Mouse (Mus musculus) lung, embryonic 15.5 days (tissue): ENCODE results near the gene Cmss1. TPM values are rescaled to one million over a fixed set of nuclear protein-coding genes. Genes with fewer than 3 reads are reported as not detected.

Source experiments
- ATAC-seq: fragments of 200-750 bp; cut with Nextera tagmentation; 2 replicates; pipeline ENCODE4 v1.8.0; 2017; ENCODE audit warnings: moderate number of reproducible peaks, borderline replicate concordance; ENCODE audit not compliant: low FRiP score, low TSS enrichment; ENCODE audit errors: extremely low read depth
- H3K27ac ChIP-seq: fragments of 300-500 bp; sonication (generic); 2 replicates; pipeline ENCODE4 v1.5.1; 2015; ENCODE audit warnings: moderate library complexity, mild to moderate bottlenecking, inconsistent platforms
- H3K27me3 ChIP-seq: fragments of 300-500 bp; sonication (generic); 2 replicates; pipeline ENCODE4 v1.6.1; 2015; ENCODE audit warnings: inconsistent platforms
- H3K36me3 ChIP-seq: fragments of 300-500 bp; sonication (generic); 2 replicates; pipeline ENCODE4 v1.6.1; 2015; ENCODE audit warnings: inconsistent platforms
- H3K4me1 ChIP-seq: fragments of 300-500 bp; sonication (generic); 2 replicates; pipeline ENCODE4 v1.6.1; 2015; ENCODE audit warnings: inconsistent platforms
- H3K4me2 ChIP-seq: fragments of 300-500 bp; sonication (generic); 2 replicates; pipeline ENCODE4 v1.6.1; 2015; ENCODE audit warnings: inconsistent platforms, mild to moderate bottlenecking, moderate library complexity
- H3K4me3 ChIP-seq: fragments of 300-500 bp; sonication (generic); 2 replicates; pipeline ENCODE4 v1.5.1; 2015; ENCODE audit warnings: mild to moderate bottlenecking, inconsistent platforms
- H3K9ac ChIP-seq: fragments of 300-500 bp; sonication (generic); 2 replicates; pipeline ENCODE4 v1.6.1; 2015; ENCODE audit warnings: inconsistent platforms
- H3K9me3 ChIP-seq: fragments of 300-500 bp; sonication (generic); 2 replicates; pipeline ENCODE4 v1.6.1; 2016; ENCODE audit warnings: inconsistent platforms
- WGBS: fragments of 180-500 bp; shearing (Covaris S2); methylation state at CpG from one replicate; pipeline ENCODE4 v1.1.7; 2015; 5-methylcytosine and 5-hydroxymethylcytosine counted together
- polyA plus RNA-seq: library from polyadenylated mRNA; unstranded; fragments of >200 nt; fragmentation: Nextera tagmentation; extraction: Ambion mirVana; gene quantifications from 2 replicates; pipeline ENCODE4 v1.2.1, GENCODE M21; 2015

The Cmss1 gene
- polyA plus RNA-seq, 1 experiment from 2014 or later, result 55.4 TPM

DNA sequence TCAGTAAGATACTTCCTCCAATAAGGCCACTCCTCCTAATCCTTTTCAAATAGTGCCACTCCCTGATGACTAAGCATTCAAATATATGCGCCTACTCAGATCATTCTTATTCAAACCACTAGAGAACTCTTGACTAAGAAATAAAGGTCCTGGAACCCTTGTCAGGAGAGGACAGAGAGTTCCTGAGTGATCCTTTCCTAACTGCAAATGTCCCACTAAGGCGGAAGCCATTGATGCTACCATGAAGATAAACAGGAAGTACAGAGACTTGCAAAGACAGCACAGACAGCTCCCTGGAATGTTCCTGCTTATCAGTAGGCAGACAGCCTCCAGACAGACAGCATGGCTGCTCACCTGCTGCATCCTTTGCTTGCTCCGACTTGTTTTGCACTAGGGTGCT is 63.4 kb downstream of the Cmss1 start:
- H3K4me1 ChIP-seq, result peaks cover 2% of the 10 kb centered on the region; the same call in 1 of the 2 replicates
- no peak for ATAC-seq

GRCm38 (mm10) chr16:57536511-57536910 is 70.2 kb downstream of the Cmss1 start:
- Histone ChIP-seq H3K27me3 (no peaks in the 10 kb centered on the region), H3K27ac (no peak overlapping the region), H3K4me3 (no peak overlapping the region), H3K4me1 (peaks cover 8% of the 10 kb centered on the region), H3K9ac (no peak overlapping the region), H3K36me3 (no peaks in the 10 kb centered on the region), H3K4me2 (no peak overlapping the region), H3K9me3 (no peaks in the 10 kb centered on the region)
- no peak for ATAC-seq
- 77% methylated on average over 7 of the region's 7 CpGs for WGBS

More for the DNA sequence above, 63.4 kb downstream of the Cmss1 start:
- Histone ChIP-seq H3K9me3 (no peaks in the 10 kb centered on the region), H3K27me3 (no peaks in the 10 kb centered on the region), H3K4me2 (no peak overlapping the region), H3K4me3 (no peak overlapping the region), H3K9ac (no peak overlapping the region), H3K36me3 (no peaks in the 10 kb centered on the region), H3K27ac (no peak overlapping the region)
- WGBS, result 79% methylated on average over 3 of the region's 3 CpGs

- Histone ChIP-seq H3K36me3 (no peaks in the 10 kb centered on the region), H3K4me3 (no peak overlapping the region), H3K4me1 (peaks cover 16% of the 10 kb centered on the region), H3K9me3 (no peaks in the 10 kb centered on the region), H3K4me2 (no peak overlapping the region), H3K9ac (no peak overlapping the region), H3K27ac (no peak overlapping the region), H3K27me3 (no peaks in the 10 kb centered on the region)
- WGBS, result 50% methylated on average over 1 of the region's 1 CpGs
- no peak for ATAC-seq
Measured at GRCm38 (mm10) chr16:57534811-57535210, 71.9 kb downstream of the Cmss1 start.

DNA sequence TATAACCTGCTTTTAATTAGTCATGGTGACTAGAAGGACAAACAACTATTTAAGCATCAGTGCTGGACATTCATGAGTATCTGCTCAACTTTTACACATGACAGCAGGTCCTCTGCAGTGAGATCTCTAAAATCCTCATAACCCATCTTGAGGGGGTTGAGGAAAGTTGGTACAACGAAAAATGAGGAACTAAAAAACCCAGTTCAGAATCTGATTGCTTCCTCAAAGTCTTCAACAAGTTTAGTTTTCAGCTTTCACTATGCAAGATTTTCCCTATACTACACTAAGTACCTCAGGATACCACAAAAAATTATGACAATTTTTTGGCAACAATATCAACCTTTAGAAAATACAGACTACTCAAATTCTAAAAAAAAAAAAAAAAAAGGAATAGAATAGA is 72.3 kb downstream of the Cmss1 start:
- no peaks in the 10 kb centered on the region for H3K36me3 ChIP-seq
- H3K9ac ChIP-seq, result no peak overlapping the region
- no peak overlapping the region for H3K4me2 ChIP-seq
- no peaks in the 10 kb centered on the region for H3K9me3 ChIP-seq
- ATAC-seq, result no peak
- H3K27ac ChIP-seq, result no peak overlapping the region
- no peaks in the 10 kb centered on the region for H3K27me3 ChIP-seq
- WGBS, result 70% methylated on average over 1 of the region's 1 CpGs
- peaks cover 16% of the 10 kb centered on the region for H3K4me1 ChIP-seq
- H3K4me3 ChIP-seq, result no peak overlapping the region

DNA sequence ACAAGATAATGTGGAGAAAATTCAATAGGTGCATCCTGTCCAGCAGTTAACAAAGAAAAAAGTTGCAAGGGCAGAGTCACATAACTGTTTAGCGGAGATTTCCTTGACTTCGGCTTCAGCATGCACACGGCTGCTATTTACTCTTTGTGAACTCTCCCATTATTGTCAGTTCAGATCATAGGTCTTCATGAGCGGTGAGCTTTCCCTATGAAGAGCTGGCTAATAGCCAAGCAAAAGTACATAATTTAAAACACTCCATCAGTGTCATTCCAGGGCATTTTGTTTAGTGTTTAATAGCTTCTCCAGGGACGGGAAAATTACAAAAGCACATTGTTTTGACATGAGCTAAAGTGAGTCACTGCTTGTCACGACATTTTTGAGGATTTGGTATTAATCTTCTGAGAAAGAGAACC is 74.6 kb downstream of the Cmss1 start:
- H3K4me3 ChIP-seq, result no peak overlapping the region
- peak overlapping the region; percentile 45; the same call in 1 of the 2 replicates for H3K27ac ChIP-seq
- no peaks in the 10 kb centered on the region for H3K27me3 ChIP-seq
- ATAC-seq, result no peak
- H3K4me1 ChIP-seq, result peaks cover 16% of the 10 kb centered on the region
- no peaks in the 10 kb centered on the region for H3K9me3 ChIP-seq
- no peak overlapping the region for H3K4me2 ChIP-seq
- H3K36me3 ChIP-seq, result no peaks in the 10 kb centered on the region
- 19% methylated on average over 6 of the region's 6 CpGs for WGBS
- no peak overlapping the region for H3K9ac ChIP-seq

- Histone ChIP-seq H3K4me2 (no peak overlapping the region), H3K9me3 (no peaks in the 10 kb centered on the region), H3K27ac (no peak overlapping the region), H3K27me3 (no peaks in the 10 kb centered on the region), H3K4me1 (peaks cover 16% of the 10 kb centered on the region), H3K36me3 (no peaks in the 10 kb centered on the region), H3K4me3 (no peak overlapping the region), H3K9ac (no peak overlapping the region)
- WGBS, result 63% methylated on average over 4 of the region's 4 CpGs
- no peak for ATAC-seq
Measured at GRCm38 (mm10) chr16:57530547-57530946, 76.1 kb downstream of the Cmss1 start.

DNA sequence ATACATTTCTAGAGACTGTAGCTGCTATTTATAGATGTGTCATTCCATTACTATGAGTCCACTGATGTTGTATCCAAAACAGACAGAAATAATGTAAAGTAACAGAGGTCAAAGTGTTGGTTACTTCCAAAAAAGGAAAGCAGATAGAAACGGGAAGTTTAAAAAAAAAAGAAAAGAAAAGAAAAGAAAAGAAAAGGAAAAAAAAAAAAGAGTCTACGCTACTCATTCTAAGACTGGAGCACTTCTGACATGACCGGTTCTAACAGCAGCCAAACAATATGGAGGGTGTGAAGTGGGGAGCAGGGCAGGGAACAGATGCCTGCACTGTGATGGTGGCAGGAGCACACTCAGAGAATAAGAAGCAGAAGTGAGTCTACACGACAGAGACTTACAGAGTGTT is 78.2 kb downstream of the Cmss1 start:
- Histone ChIP-seq H3K36me3 (no peaks in the 10 kb centered on the region), H3K9ac (no peak overlapping the region), H3K27ac (peak overlapping the region; percentile 50; the same call in 1 of the 2 replicates), H3K9me3 (no peaks in the 10 kb centered on the region), H3K4me3 (no peak overlapping the region), H3K4me2 (no peak overlapping the region), H3K4me1 (peaks cover 16% of the 10 kb centered on the region), H3K27me3 (no peaks in the 10 kb centered on the region)
- 40% methylated on average over 4 of the region's 4 CpGs for WGBS
- no peak for ATAC-seq

- H3K27ac ChIP-seq, result no peak overlapping the region
- no peak for ATAC-seq
- H3K27me3 ChIP-seq, result no peaks in the 10 kb centered on the region
- H3K9me3 ChIP-seq, result no peaks in the 10 kb centered on the region
- H3K4me3 ChIP-seq, result no peak overlapping the region
- H3K9ac ChIP-seq, result no peak overlapping the region
- H3K4me1 ChIP-seq, result peaks cover 8% of the 10 kb centered on the region
- no peaks in the 10 kb centered on the region for H3K36me3 ChIP-seq
- 79% methylated on average over 7 of the region's 7 CpGs for WGBS
- H3K4me2 ChIP-seq, result no peak overlapping the region
Measured at GRCm38 (mm10) chr16:57526893-57527292, 79.8 kb downstream of the Cmss1 start.

- no peak overlapping the region for H3K4me3 ChIP-seq
- no peak overlapping the region for H3K4me2 ChIP-seq
- H3K9me3 ChIP-seq, result no peaks in the 10 kb centered on the region
- H3K4me1 ChIP-seq, result peaks cover under 1% of the 10 kb centered on the region; the same call in 1 of the 2 replicates
- no peaks in the 10 kb centered on the region for H3K36me3 ChIP-seq
- no peak for ATAC-seq
- 57% methylated on average over 4 of the region's 4 CpGs for WGBS
- no peaks in the 10 kb centered on the region for H3K27me3 ChIP-seq
- H3K27ac ChIP-seq, result no peak overlapping the region
- H3K9ac ChIP-seq, result no peak overlapping the region
Measured at GRCm38 (mm10) chr16:57525476-57525875, 81.2 kb downstream of the Cmss1 start.

- no peaks in the 10 kb centered on the region for H3K36me3 ChIP-seq
- no peaks in the 10 kb centered on the region for H3K27me3 ChIP-seq
- WGBS, result 67% methylated on average over 5 of the region's 5 CpGs
- no peaks in the 10 kb centered on the region; the same call in 1 of the 2 replicates for H3K4me1 ChIP-seq
- no peak overlapping the region for H3K4me3 ChIP-seq
- H3K9me3 ChIP-seq, result no peaks in the 10 kb centered on the region
- no peak overlapping the region for H3K4me2 ChIP-seq
- no peak overlapping the region for H3K9ac ChIP-seq
- no peak overlapping the region for H3K27ac ChIP-seq
- no peak for ATAC-seq
Measured at GRCm38 (mm10) chr16:57525046-57525445, 81.6 kb downstream of the Cmss1 start.

GRCm38 (mm10) chr16:57515636-57516035 is 91.0 kb downstream of the Cmss1 start:
- Histone ChIP-seq H3K27ac (no peak overlapping the region), H3K9ac (no peak overlapping the region), H3K4me2 (no peak overlapping the region), H3K4me1 (no peaks in the 10 kb centered on the region), H3K36me3 (no peaks in the 10 kb centered on the region), H3K27me3 (no peaks in the 10 kb centered on the region), H3K4me3 (no peak overlapping the region), H3K9me3 (no peaks in the 10 kb centered on the region)
- no peak for ATAC-seq
- WGBS, result 59% methylated on average over 10 of the region's 10 CpGs

- WGBS, result 65% methylated on average over 4 of the region's 4 CpGs
Measured at GRCm38 (mm10) chr16:57514371-57514770, 92.3 kb downstream of the Cmss1 start.

DNA sequence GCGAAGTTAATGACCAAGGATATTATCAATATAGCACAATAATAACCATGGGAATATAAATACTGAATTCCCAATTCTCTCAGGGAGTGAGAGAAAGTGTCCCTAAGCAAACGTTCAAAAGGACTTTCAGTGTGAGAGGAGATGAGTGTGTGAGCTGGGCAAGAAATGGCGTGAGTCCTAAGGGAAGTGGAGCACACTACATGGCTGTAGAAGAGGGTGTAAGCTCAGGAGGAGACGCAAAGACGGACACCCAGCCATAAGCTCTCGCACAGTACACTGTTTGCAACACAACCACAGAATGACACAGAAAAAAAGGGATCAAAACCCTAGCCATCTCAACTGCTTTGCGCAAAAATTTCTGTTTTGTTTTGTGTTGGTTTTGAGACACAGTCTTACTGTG is 93.1 kb downstream of the Cmss1 start:
- Histone ChIP-seq H3K9me3 (no peaks in the 10 kb centered on the region), H3K27ac (no peak overlapping the region), H3K27me3 (no peaks in the 10 kb centered on the region), H3K4me3 (no peak overlapping the region), H3K4me1 (no peaks in the 10 kb centered on the region), H3K4me2 (no peak overlapping the region), H3K9ac (no peak overlapping the region), H3K36me3 (no peaks in the 10 kb centered on the region)
- 76% methylated on average over 7 of the region's 7 CpGs for WGBS
- ATAC-seq, result no peak

More at GRCm38 (mm10) chr16:57514371-57514770, 92.3 kb downstream of the Cmss1 start:
- Histone ChIP-seq H3K4me1 (no peaks in the 10 kb centered on the region), H3K9me3 (no peaks in the 10 kb centered on the region), H3K27me3 (no peaks in the 10 kb centered on the region), H3K36me3 (no peaks in the 10 kb centered on the region), H3K4me3 (no peak overlapping the region), H3K9ac (no peak overlapping the region), H3K4me2 (no peak overlapping the region), H3K27ac (no peak overlapping the region)
- ATAC-seq, result no peak
